In genomic region chr8:24284966-24285365, GRCm38 (mm10) we compare ENCODE assay signal across 21 mouse cellular contexts.
DNase-seq lines count a peak whose midpoint lies in the region; ATAC-seq lines count a peak whose summit lies in the region.
"Had no signal": no experiment of that assay in that cellular context is flagged by ENCODE, and none has a peak within 500 bp of the region (broad histone marks: within the 10 kb centered on the region; RNA-seq: fewer than 3 reads in every experiment).

No protein-coding gene starts in this region.

- H3K27ac ChIP-seq in heart, embryonic 10.5 days, result no peak overlapping the region
- H3K27ac ChIP-seq in kidney, embryonic 14.5 days (ENCODE audit: low read depth, low read length), result no peak overlapping the region
- H3K27ac ChIP-seq in limb, embryonic 10.5 days, result no peak overlapping the region
- H3K27ac ChIP-seq: embryonic facial prominence, embryonic 13.5 days; heart, embryonic 13.5 days; hindbrain, embryonic 10.5 days; left cerebral cortex, adult 2 months; limb, embryonic 13.5 days; midbrain, embryonic 15.5 days; stomach, embryonic 15.5 days had no signal

- no peak overlapping the region for H3K4me2 ChIP-seq in kidney, embryonic 14.5 days (replicated peaks; ENCODE audit: low read depth, low read length)
- H3K4me2 ChIP-seq: embryonic facial prominence, embryonic 13.5 days; heart, embryonic 13.5 days; limb, embryonic 13.5 days; midbrain, embryonic 15.5 days; stomach, embryonic 15.5 days had no signal

- no peaks in the 10 kb centered on the region for H3K36me3 ChIP-seq in heart, embryonic 10.5 days
- no peaks in the 10 kb centered on the region for H3K36me3 ChIP-seq in kidney, embryonic 14.5 days (ENCODE audit: control insufficient read depth, insufficient read depth, low read length)
- H3K36me3 ChIP-seq in limb, embryonic 10.5 days, result no peaks in the 10 kb centered on the region
- H3K36me3 ChIP-seq: embryonic facial prominence, embryonic 13.5 days; heart, embryonic 13.5 days; hindbrain, embryonic 10.5 days; limb, embryonic 13.5 days; midbrain, embryonic 15.5 days; stomach, embryonic 15.5 days had no signal

- WGBS in heart, embryonic 10.5 days, result 80% methylated on average over 2 of the region's 2 CpGs
- 52% methylated on average over 2 of the region's 2 CpGs for WGBS in kidney, embryonic 14.5 days
- 87% methylated on average over 2 of the region's 2 CpGs for WGBS in limb, embryonic 10.5 days

- no peak overlapping the region for H3K4me3 ChIP-seq in heart, embryonic 10.5 days
- H3K4me3 ChIP-seq in kidney, embryonic 14.5 days (ENCODE audit: low read length), result no peak overlapping the region
- H3K4me3 ChIP-seq in limb, embryonic 10.5 days, result no peak overlapping the region
- H3K4me3 ChIP-seq: embryonic facial prominence, embryonic 13.5 days; heart, embryonic 13.5 days; hindbrain, embryonic 10.5 days; left cerebral cortex, adult 2 months; limb, embryonic 13.5 days; megakaryocyte, embryonic 14.5 days; midbrain, embryonic 15.5 days; stomach, embryonic 15.5 days had no signal

- no peaks in the 10 kb centered on the region for H3K27me3 ChIP-seq in heart, embryonic 10.5 days (ENCODE audit: insufficient read depth, poor library complexity, severe bottlenecking)
- H3K27me3 ChIP-seq in kidney, embryonic 14.5 days (ENCODE audit: control insufficient read depth, insufficient read depth, low read length), result no peaks in the 10 kb centered on the region
- no peaks in the 10 kb centered on the region for H3K27me3 ChIP-seq in limb, embryonic 10.5 days (ENCODE audit: low read depth, poor library complexity, severe bottlenecking)
- H3K27me3 ChIP-seq: embryonic facial prominence, embryonic 13.5 days; heart, embryonic 13.5 days; megakaryocyte, embryonic 14.5 days; midbrain, embryonic 15.5 days; stomach, embryonic 15.5 days had no signal

- ATAC-seq in kidney, embryonic 14.5 days (ENCODE audit: low FRiP score, low TSS enrichment), result peak; percentile 35; the same call in 1 of the 2 replicates
- no peak for ATAC-seq in erythroid progenitor cell, adult 5-6 weeks (replicated peaks; ENCODE audit: low FRiP score, poor library complexity, severe bottlenecking)
- ATAC-seq: midbrain, embryonic 15.5 days had no signal

- no peak overlapping the region for H3K9ac ChIP-seq in kidney, embryonic 14.5 days (ENCODE audit: low read depth, low read length)
- H3K9ac ChIP-seq: embryonic facial prominence, embryonic 13.5 days; heart, embryonic 13.5 days; limb, embryonic 13.5 days; midbrain, embryonic 15.5 days; stomach, embryonic 15.5 days had no signal

- 0 out of 2 replicates have a peak, but pooled peaks cover 3% of the 10 kb centered on the region for H3K9me3 ChIP-seq in heart, embryonic 10.5 days
- H3K9me3 ChIP-seq in kidney, embryonic 14.5 days (ENCODE audit: control insufficient read depth, low read length), result peaks cover 7% of the 10 kb centered on the region; the same call in 1 of the 2 replicates
- no peaks in the 10 kb centered on the region for H3K9me3 ChIP-seq in limb, embryonic 10.5 days (replicated peaks)
- H3K9me3 ChIP-seq: heart, embryonic 13.5 days; hindbrain, embryonic 10.5 days; midbrain, embryonic 15.5 days; stomach, embryonic 15.5 days had no signal

- H3K4me1 ChIP-seq in heart, embryonic 10.5 days, result no peaks in the 10 kb centered on the region
- H3K4me1 ChIP-seq in kidney, embryonic 14.5 days (ENCODE audit: control insufficient read depth, insufficient read depth, low read length), result no peaks in the 10 kb centered on the region
- no peaks in the 10 kb centered on the region for H3K4me1 ChIP-seq in limb, embryonic 10.5 days
- H3K4me1 ChIP-seq: embryonic facial prominence, embryonic 13.5 days; heart, embryonic 13.5 days; hindbrain, embryonic 10.5 days; limb, embryonic 13.5 days; megakaryocyte, embryonic 14.5 days; midbrain, embryonic 15.5 days; stomach, embryonic 15.5 days had no signal

- DNase-seq in heart, adult 8-10 months (ENCODE audit: low spot score), result peak; percentile 13
- DNase-seq in heart, embryonic 10.5 days (ENCODE audit: low spot score), result no peak
- DNase-seq in ovary, postnatal 10 days (ENCODE audit: low spot score), result peak; percentile 11
- DNase-seq in ovary, adult 18-20 months (ENCODE audit: low spot score), result no peak
- DNase-seq in lung, postnatal 14 days, result peak; percentile 5
- no peak for DNase-seq in limb, embryonic 10.5 days (ENCODE audit: low spot score)
- DNase-seq: adrenal gland, postnatal 25 days; B cell, adult 2 months; cerebellum, adult 8-10 months; gastrocnemius, postnatal 10 days; spleen, adult 18-20 months had no signal

Comparison
In these comparisons a context has a peak if more than half of its experiments do, and no peak if none do; other contexts are left out.
1. DNase-seq: peak in heart, adult 8-10 months (single experiment), ovary, postnatal 10 days (single experiment) and lung, postnatal 14 days (single experiment); none in heart, embryonic 10.5 days (single experiment), ovary, adult 18-20 months (single experiment) and limb, embryonic 10.5 days (single experiment).